Mouse (Mus musculus) megakaryocyte progenitor cell, adult 5-6 weeks (primary cell): ENCODE results near the gene Arhgef33. TPM values are rescaled to one million over a fixed set of nuclear protein-coding genes. Genes with fewer than 3 reads are reported as not detected.
"Not testable (repeated sequence)": the region's sequence is repeated elsewhere in the genome, so short reads cannot be mapped to it uniquely, and the experiment has no call there.

ENCODE experiments used
- ATAC-seq: replicated peaks from 2 replicates; pipeline ENCODE4 v1.8.0; 2016; ENCODE audit warnings: mild to moderate bottlenecking, moderate TSS enrichment, inconsistent platforms; ENCODE audit not compliant: poor library complexity
- total RNA-seq, 2 experiments: library from RNA; stranded (forward) in 1 of 2; stranded (reverse) in 1 of 2; fragments of 157-497, 149-512 nt in 1 of 2; fragments of 200-1000 nt in 1 of 2; gene quantifications; 2 replicates each; pipeline versions ENCODE4 v1.2.3 to v1.2.4; 2015 to 2017

Arhgef33 gene
- total RNA-seq, 2 experiments from 2014 or later, result 0.35 TPM; not detected in 1

GRCm38 (mm10) chr17:80345277-80345676, 38.1 kb downstream of the Arhgef33 start:
- peak; percentile 60 for ATAC-seq

DNA sequence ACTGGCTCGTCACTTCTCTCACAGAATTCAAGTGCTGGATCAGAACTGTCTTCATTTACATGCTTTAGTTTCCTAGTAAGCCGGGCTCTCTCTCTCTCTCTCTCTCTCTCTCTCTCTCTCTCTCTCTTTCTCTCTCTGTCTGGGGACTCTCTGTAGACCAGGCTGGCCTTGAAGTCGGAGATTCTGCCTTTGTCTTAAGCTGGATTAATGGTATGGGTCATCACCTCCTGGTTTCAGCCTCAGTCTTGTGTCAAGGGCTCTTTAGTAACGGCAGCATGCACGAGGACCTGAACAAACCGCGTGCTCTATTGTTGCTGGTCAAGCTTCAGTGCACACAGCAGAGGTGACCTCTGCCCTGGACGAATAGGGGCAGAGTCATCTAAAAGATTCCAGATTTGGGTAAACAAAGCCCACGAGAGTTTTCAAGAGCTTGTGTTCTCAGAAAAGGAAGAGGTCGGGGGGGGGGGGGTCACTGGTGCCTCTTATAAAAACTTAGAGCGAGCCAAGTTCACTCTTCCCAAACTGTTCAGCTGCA, 39.5 kb downstream of the Arhgef33 start:
- ATAC-seq, result no peak

DNA sequence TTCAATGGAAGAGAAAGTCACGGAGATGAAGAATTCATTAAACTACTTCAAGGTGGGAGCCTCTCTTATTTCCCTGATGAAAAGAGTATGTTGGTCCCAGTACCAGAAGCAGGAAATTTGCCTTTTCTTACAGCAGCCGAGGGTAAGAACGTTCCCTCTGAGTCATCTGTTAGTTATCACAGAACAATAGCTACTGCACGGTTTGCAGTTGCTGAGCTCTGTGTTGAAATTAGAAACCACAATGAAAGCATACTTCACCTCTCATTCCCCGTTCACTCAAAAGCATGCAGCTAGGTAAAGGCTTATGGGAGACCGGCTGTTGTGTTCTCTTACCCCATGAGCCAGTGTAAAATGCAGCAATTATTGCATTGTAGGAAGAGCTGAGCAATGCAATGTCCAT, 40.0 kb downstream of the Arhgef33 start:
- ATAC-seq, result no peak

- ATAC-seq, result 0 out of 2 replicates have a peak, but pooled peaks have one; percentile 11
These were observed 53.0 kb downstream of the Arhgef33 start for GRCm38 (mm10) chr17:80360245-80360644.

DNA sequence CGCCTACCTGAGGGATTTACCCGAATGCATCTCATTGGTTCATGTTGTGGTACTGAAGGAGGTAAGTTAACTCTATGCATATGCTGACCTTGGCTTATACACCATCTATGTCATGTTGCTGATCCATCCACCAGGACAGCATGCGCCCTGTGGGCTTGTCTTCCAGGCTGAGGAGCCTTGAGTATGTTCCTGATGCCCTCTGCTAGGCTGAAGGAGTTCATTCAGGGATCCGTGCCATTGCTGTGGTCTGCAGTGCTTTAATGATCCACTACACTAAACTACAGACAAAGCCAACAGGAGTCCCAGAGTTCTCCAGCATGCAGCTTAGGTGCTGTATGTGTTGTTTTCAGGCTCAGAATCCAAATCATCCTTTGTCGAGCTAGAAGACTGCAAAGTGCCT, 60.1 kb downstream of the Arhgef33 start:
- ATAC-seq, result no peak

GRCm38 (mm10) chr17:80368606-80369005, 61.4 kb downstream of the Arhgef33 start:
- ATAC-seq, result no peak

DNA sequence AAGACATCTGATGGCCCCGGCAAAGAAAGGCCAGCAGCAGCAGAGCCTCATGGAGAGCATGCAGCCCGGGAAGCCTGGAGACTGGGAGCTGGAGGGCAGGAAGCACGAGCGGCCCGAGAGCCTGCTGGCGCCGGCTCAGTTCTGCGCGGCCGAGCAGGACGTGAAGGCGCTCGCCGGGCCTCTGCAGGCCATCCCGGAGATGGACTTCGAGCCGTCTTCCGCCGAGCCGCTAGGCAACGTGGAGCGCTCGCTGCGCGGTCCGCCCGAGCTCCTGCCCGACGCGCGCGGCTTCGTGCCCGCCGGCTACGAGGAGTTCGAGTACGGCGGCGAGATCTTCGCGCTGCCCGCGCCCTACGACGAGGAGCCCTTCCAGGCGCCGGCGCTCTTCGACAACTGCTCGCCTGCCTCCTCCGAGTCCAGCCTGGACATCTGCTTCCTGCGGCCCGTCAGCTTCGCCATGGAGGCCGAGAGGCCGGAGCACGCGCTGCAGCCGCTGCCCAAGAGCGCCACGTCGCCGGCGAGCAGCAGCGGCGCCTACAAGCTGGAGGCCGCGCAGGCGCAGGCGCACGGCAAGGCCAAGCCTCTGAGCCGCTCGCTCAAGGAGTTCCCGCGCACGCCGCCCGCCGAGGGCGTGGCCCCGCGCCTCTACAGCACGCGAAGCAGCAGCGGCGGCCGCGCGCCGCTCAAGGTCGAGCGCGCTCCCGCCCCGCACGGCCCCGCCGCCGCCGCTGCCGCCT, 66.0 kb downstream of the Arhgef33 start, which contains the start of gene Gm10190:
TSS of gene Gm10190 (minus strand) at position 553 of the 737 bp plus-strand sequence.
- ATAC-seq, result peak; percentile 98

- 0 out of 2 replicates have a peak, but pooled peaks have one; percentile 7 for ATAC-seq
These were observed 66.5 kb downstream of the Arhgef33 start for GRCm38 (mm10) chr17:80373726-80374096.

DNA sequence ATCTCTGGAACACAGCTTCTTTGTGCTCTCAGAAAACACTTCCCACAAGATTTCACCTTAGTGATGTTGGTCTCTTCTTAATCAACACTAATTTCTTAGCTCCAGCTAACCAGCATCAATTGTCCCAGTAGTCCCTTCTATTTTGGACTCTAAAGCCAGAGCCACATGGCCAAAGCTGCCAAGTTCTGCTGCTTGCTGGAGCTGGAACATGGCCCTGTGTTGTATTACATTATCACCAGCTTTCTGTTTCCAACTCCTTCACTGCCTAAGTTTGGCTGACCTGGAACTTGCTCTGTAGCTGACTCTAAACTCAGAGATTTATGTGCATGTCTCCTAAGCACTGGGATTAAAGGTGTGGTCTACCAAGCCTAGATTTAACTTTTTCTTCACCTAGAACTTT, 71.2 kb downstream of the Arhgef33 start:
- ATAC-seq, result not testable (repeated sequence)

DNA sequence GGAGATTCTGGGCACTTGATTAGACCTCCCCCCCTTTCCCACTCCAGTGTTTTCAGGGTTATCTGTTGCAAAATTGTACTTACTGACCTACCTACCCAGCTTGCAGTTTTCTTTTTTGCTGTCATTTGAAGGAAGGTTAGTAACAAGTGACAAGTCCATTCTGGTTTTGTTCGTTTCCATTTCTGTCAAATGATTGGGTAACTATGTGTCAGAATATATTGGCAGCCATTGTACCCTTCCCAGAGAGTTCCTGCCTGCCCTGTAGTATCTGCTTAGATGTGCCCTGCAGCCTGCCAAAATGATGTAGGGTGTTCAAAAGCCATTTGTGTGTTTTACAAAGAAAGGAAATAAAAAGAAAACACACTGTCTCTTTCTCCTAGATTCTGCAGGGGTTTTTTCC, 78.5 kb downstream of the Arhgef33 start:
- no peak for ATAC-seq

DNA sequence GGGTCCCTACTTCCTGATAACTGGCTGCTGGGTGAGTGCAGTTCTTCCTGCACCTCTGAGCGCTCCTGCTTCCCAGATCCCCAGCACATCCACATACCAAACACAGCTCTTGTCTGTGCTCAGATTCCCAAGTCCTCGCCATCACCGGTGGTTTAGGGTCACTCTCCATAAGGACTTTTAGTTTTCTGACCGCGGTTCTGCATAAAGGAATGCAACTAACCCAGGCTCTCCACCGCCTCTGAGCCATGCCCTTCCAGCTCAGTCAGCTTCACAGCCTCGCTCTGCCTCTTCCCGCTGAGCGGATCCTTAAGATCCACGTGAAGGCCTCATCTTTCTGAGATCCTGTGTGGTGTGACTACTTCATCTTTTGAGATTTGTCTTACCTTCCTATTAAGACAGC, 82.8 kb downstream of the Arhgef33 start:
- ATAC-seq, result no peak

GRCm38 (mm10) chr17:80391423-80392403, 84.5 kb downstream of the Arhgef33 start:
- peak; percentile 99 for ATAC-seq

GRCm38 (mm10) chr17:80398243-80398642, 91.0 kb downstream of the Arhgef33 start:
- no peak for ATAC-seq

DNA sequence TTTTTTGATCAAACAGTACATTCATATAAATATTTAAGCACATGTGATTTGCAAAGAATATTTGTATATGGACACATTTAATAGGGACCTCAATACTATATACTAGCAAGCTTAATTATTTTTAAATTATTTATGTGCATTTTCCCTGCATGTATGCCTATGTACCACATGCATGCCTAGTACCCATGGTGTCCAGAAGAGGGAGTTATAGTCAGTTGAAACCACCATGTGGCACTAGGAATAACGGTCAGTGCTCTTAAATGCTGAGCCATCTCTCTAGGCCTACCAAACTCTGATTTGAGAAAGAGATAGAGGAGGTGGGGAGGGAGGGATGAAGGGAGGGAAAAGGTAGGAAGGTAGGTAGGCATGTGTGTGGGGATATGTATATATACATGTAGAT, 104.0 kb downstream of the Arhgef33 start:
- ATAC-seq, result peak; percentile 96

- ATAC-seq, result peak; percentile 60
These were observed 111.5 kb downstream of the Arhgef33 start for GRCm38 (mm10) chr17:80418572-80419210.

GRCm38 (mm10) chr17:80420998-80421397, 113.8 kb downstream of the Arhgef33 start:
- ATAC-seq, result no peak

GRCm38 (mm10) chr17:80426171-80426570, 119.0 kb downstream of the Arhgef33 start:
- no peak for ATAC-seq

DNA sequence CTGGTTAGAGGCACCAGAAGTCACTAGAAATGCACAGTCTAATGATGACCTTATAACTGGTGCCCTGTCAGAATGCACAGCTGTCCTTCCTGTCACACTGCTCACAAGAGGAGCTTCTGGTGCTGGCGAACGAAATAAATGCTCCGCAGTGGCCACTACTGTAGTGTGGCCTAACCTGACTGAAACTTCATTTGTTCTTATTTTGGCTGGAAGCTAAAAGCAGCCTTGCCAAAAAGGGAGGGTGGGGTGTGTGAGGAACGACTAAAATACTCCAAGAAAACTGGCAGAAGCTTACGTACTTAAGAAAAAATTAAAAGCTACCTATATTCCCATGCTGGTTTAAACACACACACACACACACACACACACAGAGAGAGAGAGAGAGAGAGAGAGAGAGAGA, 119.7 kb downstream of the Arhgef33 start:
- no peak for ATAC-seq

DNA sequence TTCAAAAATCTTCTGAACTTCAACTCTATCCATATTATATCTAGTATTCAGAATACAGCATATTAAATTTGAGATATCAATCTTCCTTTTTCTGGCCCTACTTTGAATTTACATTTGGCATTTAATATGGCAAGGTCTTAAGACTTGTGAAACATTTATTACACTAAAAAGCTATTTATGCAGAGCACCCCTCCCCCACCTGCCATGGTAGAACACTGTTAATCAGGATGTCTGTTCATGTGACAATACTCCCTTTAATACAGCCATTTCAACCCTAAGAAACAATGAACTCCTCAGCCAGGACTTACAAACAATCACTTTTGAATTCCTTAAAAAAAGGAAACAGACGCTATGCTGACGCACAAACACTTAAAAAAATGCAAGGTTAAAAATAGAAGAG, 120.8 kb downstream of the Arhgef33 start:
- no peak for ATAC-seq

- no peak for ATAC-seq
These were observed 124.8 kb downstream of the Arhgef33 start for GRCm38 (mm10) chr17:80431997-80432396.

DNA sequence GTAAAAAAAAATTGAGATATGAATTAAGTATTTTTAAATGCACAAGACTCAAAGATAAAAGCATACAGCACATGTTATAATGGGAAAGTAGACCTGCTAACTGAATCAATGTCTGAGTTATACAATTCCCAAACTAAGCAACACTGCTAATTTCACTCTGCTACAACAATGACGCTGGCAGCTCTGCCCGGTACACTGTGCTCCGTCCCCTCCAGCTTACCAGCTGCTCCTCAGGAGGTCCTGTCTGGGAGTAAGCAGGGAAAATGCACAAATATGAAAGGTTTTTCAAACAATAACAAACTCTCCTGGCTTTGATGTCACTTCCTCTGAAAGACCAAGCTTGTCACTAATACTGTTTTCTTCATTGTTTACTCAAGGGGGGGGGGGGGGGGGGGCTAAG, 127.2 kb downstream of the Arhgef33 start:
- no peak for ATAC-seq
